Mouse (Mus musculus) C3H10T1/2 (cell line): ENCODE data around the gene Fbxl17. TPM values are rescaled to one million over a fixed set of nuclear protein-coding genes. Genes with fewer than 3 reads are reported as not detected.

Experiments
- polyA plus RNA-seq, 2 experiments: library from polyadenylated mRNA; unstranded; fragments of >200 nt; fragmentation: generic; extraction: Trizol; gene quantifications; one replicate each; pipeline ENCODE4 v1.2.1; 2012; ENCODE audit warnings: missing spikeins in 2 of 2

Fbxl17 gene
- polyA plus RNA-seq: 10 to 100 TPM in 1 of 2 experiments, 1 to 10 TPM in 1; 3.8 to 17.2 TPM

DNA sequence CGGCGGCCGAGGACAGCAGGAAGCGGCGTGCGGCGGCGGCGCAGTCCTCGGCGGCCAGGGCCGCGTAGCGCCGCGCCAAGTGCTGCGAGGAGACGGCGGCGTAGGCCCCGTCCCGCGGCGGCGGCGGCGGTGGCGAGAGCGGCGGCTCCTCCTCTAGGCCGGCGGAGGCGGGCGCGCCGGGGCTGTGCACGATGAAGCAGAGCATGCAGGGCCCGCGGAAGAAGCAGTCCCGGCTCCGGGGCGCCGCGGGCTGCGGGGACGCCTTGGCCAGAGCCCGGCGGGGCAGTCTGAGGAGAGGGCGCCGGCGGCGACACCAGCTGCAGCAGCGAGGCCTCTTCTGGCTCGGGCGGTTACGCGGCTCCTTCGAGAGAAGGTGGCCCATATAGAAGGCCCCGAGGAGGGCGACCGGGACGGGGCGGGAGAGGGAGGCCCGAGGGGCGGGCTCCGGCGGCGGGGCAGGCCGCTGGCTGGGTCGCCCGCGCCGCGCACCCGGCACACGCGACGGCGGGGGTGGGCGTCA, at the start of gene Fbxl17:
Gene Fbxl17, minus strand, starts transcription at position 382 of the 520 bp plus-strand sequence.

